Mouse (Mus musculus) fibroblast of lung, adult 2 months (primary cell): ENCODE data around the gene Serpinb6b.
"Not testable (repeated sequence)": the region's sequence is repeated elsewhere in the genome, so short reads cannot be mapped to it uniquely, and the experiment has no call there.

Source experiments
- DNase-seq: peaks from one replicate; pipeline ENCODE4 v3.0.0-alpha.2; 2011; ENCODE audit warnings: low read depth

The Serpinb6b gene

GRCm38 (mm10) chr13:32964989-32965811, at the start of gene Serpinb6b:
Gene Serpinb6b (plus strand): TSS chr13:32965209.
- no peak for DNase-seq

- DNase-seq, result no peak
Measured at GRCm38 (mm10) chr13:32922622-32923021, 42.4 kb upstream of the Serpinb6b start.

- no peak for DNase-seq
Measured at GRCm38 (mm10) chr13:32924578-32925360, 40.2 kb upstream of the Serpinb6b start.

GRCm38 (mm10) chr13:32926661-32927060, 38.3 kb upstream of the Serpinb6b start:
- DNase-seq, result no peak

GRCm38 (mm10) chr13:32927241-32927640, 37.8 kb upstream of the Serpinb6b start:
- DNase-seq, result no peak

- no peak for DNase-seq
Measured at GRCm38 (mm10) chr13:32929107-32929750, 35.8 kb upstream of the Serpinb6b start.

GRCm38 (mm10) chr13:32934706-32935381, 30.2 kb upstream of the Serpinb6b start:
- DNase-seq, result no peak

- not testable (repeated sequence) for DNase-seq
Measured at GRCm38 (mm10) chr13:32938275-32938674, 26.7 kb upstream of the Serpinb6b start.

GRCm38 (mm10) chr13:32939191-32939590, 25.8 kb upstream of the Serpinb6b start:
- not testable (repeated sequence) for DNase-seq

- DNase-seq, result no peak
Measured at GRCm38 (mm10) chr13:32956537-32956936, 8.5 kb upstream of the Serpinb6b start.

- peak; percentile 24 for DNase-seq
Measured at GRCm38 (mm10) chr13:32957917-32958316, 7.1 kb upstream of the Serpinb6b start.

- DNase-seq, result not testable (repeated sequence)
Measured at GRCm38 (mm10) chr13:32958521-32958920, 6.5 kb upstream of the Serpinb6b start.

GRCm38 (mm10) chr13:32963990-32964753, 837 bp upstream of the Serpinb6b start:
- DNase-seq, result no peak

- no peak for DNase-seq
Measured at GRCm38 (mm10) chr13:32966116-32966515, 1.1 kb downstream of the Serpinb6b start.

- DNase-seq, result no peak
Measured at GRCm38 (mm10) chr13:32967233-32967632, 2.2 kb downstream of the Serpinb6b start.

GRCm38 (mm10) chr13:32968353-32968984, 3.5 kb downstream of the Serpinb6b start:
- DNase-seq, result no peak

- DNase-seq, result no peak
Measured at GRCm38 (mm10) chr13:32968996-32969640, 4.1 kb downstream of the Serpinb6b start.

GRCm38 (mm10) chr13:32969641-32970040, 4.6 kb downstream of the Serpinb6b start:
- DNase-seq, result peak; percentile 32

- no peak for DNase-seq
Measured at GRCm38 (mm10) chr13:32970776-32971175, 5.8 kb downstream of the Serpinb6b start.

GRCm38 (mm10) chr13:32974268-32974667, 9.3 kb downstream of the Serpinb6b start:
- DNase-seq, result no peak
